Mouse (Mus musculus) liver, postnatal 0 days (tissue): ENCODE results near the gene Aox4.

Experiments
- CTCF ChIP-seq: sonication (generic); IDR thresholded peaks from 2 replicates; pipeline ENCODE4 v1.5.1; 2016; ENCODE audit warnings: antibody characterized with exemption, low read depth
- EP300 ChIP-seq: IDR thresholded peaks from 2 replicates; pipeline ENCODE4 v1.6.1; 2016; ENCODE audit warnings: antibody characterized with exemption, low read depth, mild to moderate bottlenecking

DNA sequence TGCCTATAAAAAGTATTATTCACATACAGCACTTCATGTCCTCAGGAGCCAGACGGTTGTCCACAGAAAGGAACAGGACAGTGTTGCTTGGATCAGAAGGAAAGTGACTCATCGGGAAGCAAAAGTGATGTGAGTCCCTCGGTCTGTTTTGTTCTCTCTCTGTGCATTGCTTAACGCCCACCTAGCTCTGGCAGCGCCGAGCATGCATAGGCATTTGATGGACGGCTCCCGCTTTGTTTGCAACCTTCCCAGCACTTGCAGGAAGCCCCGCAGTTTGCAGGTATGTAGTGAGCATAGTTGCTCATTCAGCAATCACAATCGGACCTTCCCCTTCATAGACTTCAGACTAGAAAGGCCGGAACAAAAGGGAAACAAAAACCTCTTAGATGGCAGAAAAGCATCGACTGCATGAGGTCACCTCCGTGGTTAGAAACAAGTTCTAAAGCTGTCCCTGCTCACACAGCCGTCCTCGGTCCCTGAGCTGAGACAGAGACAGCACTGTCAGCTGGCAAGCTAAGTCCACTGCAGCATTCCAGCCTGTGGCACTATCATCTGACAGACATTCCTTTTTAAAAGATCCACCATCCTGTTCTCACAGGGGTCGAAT is 79.8 kb downstream of the Aox4 start:
- TF ChIP-seq CTCF (no peak), EP300 (no peak)
